Mouse (Mus musculus): ENCODE data around the gene Tm4sf4.
A peak's percentile ranks its signal among the peaks of the same experiment; 100 is the strongest.

DNA sequence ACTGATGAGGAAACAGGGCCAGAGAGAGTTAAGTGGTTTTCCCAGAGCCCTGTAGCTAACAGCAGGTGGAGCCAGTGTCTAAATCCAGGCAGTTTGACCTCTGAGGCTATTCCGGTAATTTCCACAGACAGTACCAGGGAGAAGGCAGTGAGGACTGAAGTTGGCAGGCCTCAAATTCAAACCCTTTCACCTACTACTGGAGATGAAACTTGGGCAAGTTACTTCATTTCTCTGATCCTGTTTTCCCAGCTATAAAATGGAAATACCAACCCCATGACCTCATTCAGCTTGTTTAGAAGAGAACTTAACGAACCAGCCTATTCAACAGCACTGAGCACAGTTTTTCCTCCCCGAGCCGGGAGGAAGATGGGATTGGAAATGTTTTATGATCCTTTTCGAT is 45.2 kb downstream of the Tm4sf4 start:
- peak; percentile 65 for TF ChIP-seq CTCF (IDR thresholded peaks at IDR 0.05; ENCODE audit: insufficient read depth, low read length)
- no peak for TF ChIP-seq POLR2A (IDR thresholded peaks at IDR 0.05; ENCODE audit: borderline replicate concordance, extremely low read depth, low read depth, low read length)

Measured in lung, adult 2 months (tissue).